Mouse (Mus musculus): ENCODE results near the gene Ddx46.

GRCm38 (mm10) chr13:55682201-55682600 is 47.4 kb downstream of the Ddx46 start:
- TF ChIP-seq CTCF (IDR thresholded peaks at IDR 0.05; ENCODE audit: insufficient read depth, low read depth, low read length) (no peak), POLR2A (IDR thresholded peaks at IDR 0.05; ENCODE audit: insufficient read depth, low read depth, low read length) (no peak)
